Mouse (Mus musculus): ENCODE results near the gene Dmrta1. TPM values are rescaled to one million over a fixed set of nuclear protein-coding genes. Genes with fewer than 3 reads are reported as not detected.
"Not testable (repeated sequence)": the region's sequence is repeated elsewhere in the genome, so short reads cannot be mapped to it uniquely, and the experiment has no call there.

Dmrta1 gene
- polyA plus RNA-seq, 1 experiment from 2014 or later, result 21.7 TPM

GRCm38 (mm10) chr4:89692780-89693179, 13.5 kb downstream of the Dmrta1 start:
- H3K4me3 ChIP-seq (ENCODE audit: low read depth, low read length), result no peak overlapping the region
- DNase-seq (ENCODE audit: low spot score) (no peak), ATAC-seq (replicated peaks; ENCODE audit: low FRiP score) (no peak)
- H3K9ac ChIP-seq (ENCODE audit: low read length), result no peak overlapping the region
- H3K36me3 ChIP-seq (ENCODE audit: control insufficient read depth, insufficient read depth, low read length), result no peaks in the 10 kb centered on the region
- no peaks in the 10 kb centered on the region for H3K9me3 ChIP-seq (ENCODE audit: control insufficient read depth, low read length)
- peaks cover 5% of the 10 kb centered on the region; the same call in 1 of the 2 replicates for H3K4me1 ChIP-seq (replicated peaks; ENCODE audit: control insufficient read depth, insufficient read depth, low read length)
- WGBS, result 17% methylated on average over 1 of the region's 1 CpGs
- H3K4me2 ChIP-seq (ENCODE audit: low read depth, low read length, severe bottlenecking), result no peak overlapping the region
- no peaks in the 10 kb centered on the region for H3K27me3 ChIP-seq (ENCODE audit: control insufficient read depth, insufficient read depth, low read length)
- no peak overlapping the region for H3K27ac ChIP-seq (ENCODE audit: low read depth, low read length)

- DNase-seq (ENCODE audit: low spot score) (no peak), ATAC-seq (replicated peaks; ENCODE audit: low FRiP score) (0 out of 2 replicates have a peak, but pooled peaks have one; percentile 45)
- no peaks in the 10 kb centered on the region for H3K27me3 ChIP-seq (ENCODE audit: control insufficient read depth, insufficient read depth, low read length)
- no peaks in the 10 kb centered on the region for H3K36me3 ChIP-seq (ENCODE audit: control insufficient read depth, insufficient read depth, low read length)
- no peak overlapping the region for H3K4me3 ChIP-seq (ENCODE audit: low read depth, low read length)
- no peaks in the 10 kb centered on the region for H3K9me3 ChIP-seq (ENCODE audit: control insufficient read depth, low read length)
- 76% methylated on average over 5 of the region's 5 CpGs for WGBS
- H3K9ac ChIP-seq (ENCODE audit: low read length), result no peak overlapping the region
- H3K4me2 ChIP-seq (ENCODE audit: low read depth, low read length, severe bottlenecking), result no peak overlapping the region
- H3K4me1 ChIP-seq (replicated peaks; ENCODE audit: control insufficient read depth, insufficient read depth, low read length), result peaks cover 3% of the 10 kb centered on the region; the same call in 1 of the 2 replicates
- H3K27ac ChIP-seq (ENCODE audit: low read depth, low read length), result no peak overlapping the region
Observed at GRCm38 (mm10) chr4:89695589-89695988, 16.4 kb downstream of the Dmrta1 start.

- Histone ChIP-seq H3K4me3 (ENCODE audit: low read depth, low read length) (no peak overlapping the region), H3K36me3 (ENCODE audit: control insufficient read depth, insufficient read depth, low read length) (no peaks in the 10 kb centered on the region), H3K27me3 (ENCODE audit: control insufficient read depth, insufficient read depth, low read length) (no peaks in the 10 kb centered on the region), H3K9me3 (ENCODE audit: control insufficient read depth, low read length) (no peaks in the 10 kb centered on the region), H3K4me2 (ENCODE audit: low read depth, low read length, severe bottlenecking) (no peak overlapping the region), H3K9ac (ENCODE audit: low read length) (no peak overlapping the region), H3K27ac (ENCODE audit: low read depth, low read length) (no peak overlapping the region), H3K4me1 (replicated peaks; ENCODE audit: control insufficient read depth, insufficient read depth, low read length) (no peaks in the 10 kb centered on the region)
- ATAC-seq (replicated peaks; ENCODE audit: low FRiP score) (no peak), DNase-seq (ENCODE audit: low spot score) (no peak)
Observed at GRCm38 (mm10) chr4:89697951-89698350, 18.7 kb downstream of the Dmrta1 start.

GRCm38 (mm10) chr4:89723526-89724190, 44.4 kb downstream of the Dmrta1 start:
- not testable (repeated sequence) for H3K27me3 ChIP-seq (ENCODE audit: control insufficient read depth, insufficient read depth, low read length); H3K4me2 ChIP-seq (ENCODE audit: low read depth, low read length, severe bottlenecking); ATAC-seq (replicated peaks; ENCODE audit: low FRiP score); H3K4me3 ChIP-seq (ENCODE audit: low read depth, low read length); DNase-seq (ENCODE audit: low spot score); H3K9me3 ChIP-seq (ENCODE audit: control insufficient read depth, low read length); H3K9ac ChIP-seq (ENCODE audit: low read length); H3K4me1 ChIP-seq (replicated peaks; ENCODE audit: control insufficient read depth, insufficient read depth, low read length); H3K36me3 ChIP-seq (ENCODE audit: control insufficient read depth, insufficient read depth, low read length); H3K27ac ChIP-seq (ENCODE audit: low read depth, low read length)
- 76% methylated on average over 1 of the region's 1 CpGs for WGBS
